9 mouse cellular contexts compared by ENCODE assay signal in genomic region chr8:70791294-70791701, GRCm38 (mm10). TPM values are rescaled to one million over a fixed set of nuclear protein-coding genes. Genes with fewer than 3 reads are reported as not detected.
DNase-seq lines count a peak whose midpoint lies in the region; ATAC-seq lines count a peak whose summit lies in the region.
"Had no signal": no experiment of that assay in that cellular context is flagged by ENCODE, and none has a peak within 500 bp of the region (broad histone marks: within the 10 kb centered on the region; RNA-seq: fewer than 3 reads in every experiment).

No protein-coding gene starts in this region.

- H3K36me3 ChIP-seq in embryonic facial prominence, embryonic 14.5 days (ENCODE audit: control insufficient read depth, insufficient read depth, low read length), result peaks cover 28% of the 10 kb centered on the region
- peaks cover 13% of the 10 kb centered on the region for H3K36me3 ChIP-seq in intestine, embryonic 14.5 days (ENCODE audit: control insufficient read depth, insufficient read depth, low read length)

- H3K27ac ChIP-seq in embryonic facial prominence, embryonic 14.5 days (replicated peaks; ENCODE audit: low read depth, low read length), result no peak overlapping the region
- no peak overlapping the region for H3K27ac ChIP-seq in intestine, embryonic 14.5 days (ENCODE audit: low read depth)

- ATAC-seq in embryonic facial prominence, embryonic 14.5 days (ENCODE audit: low read depth), result no peak
- no peak for ATAC-seq in intestine, embryonic 14.5 days (replicated peaks; ENCODE audit: low FRiP score, low TSS enrichment, low read depth)

- H3K9me3 ChIP-seq in embryonic facial prominence, embryonic 14.5 days (ENCODE audit: control insufficient read depth, low read length), result no peaks in the 10 kb centered on the region
- no peaks in the 10 kb centered on the region for H3K9me3 ChIP-seq in intestine, embryonic 14.5 days (ENCODE audit: control insufficient read depth, low read length)

- H3K27me3 ChIP-seq in embryonic facial prominence, embryonic 14.5 days (replicated peaks; ENCODE audit: control insufficient read depth, insufficient read depth, low read length), result no peaks in the 10 kb centered on the region
- no peaks in the 10 kb centered on the region for H3K27me3 ChIP-seq in intestine, embryonic 14.5 days (replicated peaks; ENCODE audit: control insufficient read depth, insufficient read depth, low read length)

- peaks cover 23% of the 10 kb centered on the region for H3K4me1 ChIP-seq in embryonic facial prominence, embryonic 14.5 days (ENCODE audit: control insufficient read depth, insufficient read depth, low read length)
- peaks cover 20% of the 10 kb centered on the region for H3K4me1 ChIP-seq in intestine, embryonic 14.5 days (replicated peaks; ENCODE audit: control insufficient read depth, insufficient read depth, low read length)

- peak overlapping the region; percentile 79 for H3K4me2 ChIP-seq in embryonic facial prominence, embryonic 14.5 days (ENCODE audit: low read depth, low read length)
- H3K4me2 ChIP-seq in intestine, embryonic 14.5 days (ENCODE audit: low read length), result peak overlapping the region; percentile 82

- peak; percentile 50 for DNase-seq in kidney, adult 9 months
- DNase-seq in kidney, postnatal 14 days, result no peak
- DNase-seq in embryonic facial prominence, embryonic 14.5 days (ENCODE audit: low spot score), result no peak
- no peak for DNase-seq in intestine, embryonic 14.5 days (ENCODE audit: low spot score)
- DNase-seq in lung, postnatal 36 days, result peak; percentile 69
- DNase-seq in spleen, postnatal 36 days (ENCODE audit: low spot score in 2 of 2), result peak; percentile 86
- no peak for DNase-seq in gastrocnemius, adult 18-20 months (ENCODE audit: low spot score)
- no peak for DNase-seq in right cerebral cortex, postnatal 14 days

- peak overlapping the region; percentile 90 for H3K9ac ChIP-seq in embryonic facial prominence, embryonic 14.5 days (ENCODE audit: low read depth, low read length)
- H3K9ac ChIP-seq in intestine, embryonic 14.5 days (ENCODE audit: low read length), result peak overlapping the region; percentile 80

- H3K4me3 ChIP-seq in embryonic facial prominence, embryonic 14.5 days (ENCODE audit: low read depth, low read length), result peak overlapping the region; percentile 80
- H3K4me3 ChIP-seq in intestine, embryonic 14.5 days (ENCODE audit: low read depth, low read length), result peak overlapping the region; percentile 72

- 69% methylated on average over 7 of the region's 7 CpGs for WGBS in embryonic facial prominence, embryonic 14.5 days
- WGBS in intestine, embryonic 14.5 days, result 58% methylated on average over 7 of the region's 7 CpGs

RNA-seq across cellular contexts. Expression of gene Mast3, which starts 13.6 kb away (rescaled TPM):
- 13.5 and 14.9 TPM in 2 replicates for polyA plus RNA-seq in embryonic facial prominence, embryonic 14.5 days (2014; fragmentation: Nextera tagmentation; extraction: Ambion mirVana)
- 13.1 and 16.7 TPM in 2 replicates for polyA plus RNA-seq in intestine, embryonic 14.5 days (2014; fragmentation: Nextera tagmentation; extraction: Ambion mirVana)
- total RNA-seq in gastrocnemius, adult 18-20 months (2021), result 1 to 10 TPM; 2.7 TPM

RNA-seq across cellular contexts. Expression of gene Pik3r2, which starts 14.8 kb away (rescaled TPM):
- 61.5 and 70.3 TPM in 2 replicates for polyA plus RNA-seq in embryonic facial prominence, embryonic 14.5 days (2014; fragmentation: Nextera tagmentation; extraction: Ambion mirVana)
- polyA plus RNA-seq in intestine, embryonic 14.5 days (2014; fragmentation: Nextera tagmentation; extraction: Ambion mirVana), result 40.7 and 47.3 TPM in 2 replicates
- 10 to 100 TPM; 13.3 to 15.1 TPM for total RNA-seq in gastrocnemius, adult 18-20 months (2021)

RNA-seq across cellular contexts. Expression of gene Il12rb1, which starts 17.0 kb away (rescaled TPM):
- 0.07 and 0.19 TPM in 2 replicates for polyA plus RNA-seq in embryonic facial prominence, embryonic 14.5 days (2014; fragmentation: Nextera tagmentation; extraction: Ambion mirVana)
- 0.24 and 0.35 TPM in 2 replicates for polyA plus RNA-seq in intestine, embryonic 14.5 days (2014; fragmentation: Nextera tagmentation; extraction: Ambion mirVana)
- total RNA-seq in gastrocnemius, adult 18-20 months (2021), result under 1 TPM in 1 of 2 experiments, not detected in 1; 0.07 TPM
- total RNA-seq: adrenal gland, postnatal 36 days had no signal

RNA-seq across cellular contexts. Expression of gene Mpv17l2, which starts 30.6 kb away (rescaled TPM):
- polyA plus RNA-seq in embryonic facial prominence, embryonic 14.5 days (2014; fragmentation: Nextera tagmentation; extraction: Ambion mirVana), result 34.2 and 36.5 TPM in 2 replicates
- polyA plus RNA-seq in intestine, embryonic 14.5 days (2014; fragmentation: Nextera tagmentation; extraction: Ambion mirVana), result 58.6 and 59.9 TPM in 2 replicates
- total RNA-seq in gastrocnemius, adult 18-20 months (2021), result 10 to 100 TPM; 19.9 to 20.9 TPM

RNA-seq across cellular contexts. Expression of gene Rab3a, which starts 36.8 kb away (rescaled TPM):
- polyA plus RNA-seq in embryonic facial prominence, embryonic 14.5 days (2014; fragmentation: Nextera tagmentation; extraction: Ambion mirVana), result 36.3 and 39.0 TPM in 2 replicates
- polyA plus RNA-seq in intestine, embryonic 14.5 days (2014; fragmentation: Nextera tagmentation; extraction: Ambion mirVana), result 27.7 and 28.6 TPM in 2 replicates
- total RNA-seq in gastrocnemius, adult 18-20 months (2021), result 10 to 100 TPM; 32.5 to 36.5 TPM

Comparison
In these comparisons a context has a peak if more than half of its experiments do, and no peak if none do; other contexts are left out.
1. DNase-seq: peak in kidney, adult 9 months (single experiment), lung, postnatal 36 days (single experiment) and spleen, postnatal 36 days (2 of 2); none in kidney, postnatal 14 days (single experiment), embryonic facial prominence, embryonic 14.5 days (single experiment), intestine, embryonic 14.5 days (single experiment), gastrocnemius, adult 18-20 months (single experiment) and right cerebral cortex, postnatal 14 days (single experiment).